Mouse (Mus musculus): ENCODE data around the gene A430089I19Rik. TPM values are rescaled to one million over a fixed set of nuclear protein-coding genes. Genes with fewer than 3 reads are reported as not detected.

Gene A430089I19Rik
- polyA plus RNA-seq (2021; fragmentation: Nextera tagmentation) = not detected in 2 replicates
- long read RNA-seq, experiment 1 = 0 reads
- long read RNA-seq, experiment 2 = 0 reads

DNA sequence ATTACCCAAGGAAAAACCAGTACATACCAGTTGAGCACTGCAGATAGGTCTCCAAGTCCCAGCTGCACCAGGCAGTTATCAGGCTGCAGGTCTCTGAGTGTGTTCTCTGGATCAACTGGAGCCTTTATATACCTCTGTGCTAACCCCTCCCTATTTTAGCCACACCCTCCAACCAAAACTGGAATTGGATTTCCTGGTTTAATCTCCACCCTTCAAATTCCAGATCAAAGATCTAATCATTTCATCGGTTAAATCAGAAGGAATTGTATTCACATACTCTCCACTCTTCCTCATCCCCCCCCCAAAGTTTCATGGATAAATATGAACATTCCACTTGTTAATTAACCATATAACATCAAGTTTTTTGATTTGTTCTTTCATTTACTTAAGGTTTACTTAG is at the start of gene A430089I19Rik:
Gene A430089I19Rik, minus strand, starts transcription at position 101 of the 400 bp plus-strand sequence.

DNA sequence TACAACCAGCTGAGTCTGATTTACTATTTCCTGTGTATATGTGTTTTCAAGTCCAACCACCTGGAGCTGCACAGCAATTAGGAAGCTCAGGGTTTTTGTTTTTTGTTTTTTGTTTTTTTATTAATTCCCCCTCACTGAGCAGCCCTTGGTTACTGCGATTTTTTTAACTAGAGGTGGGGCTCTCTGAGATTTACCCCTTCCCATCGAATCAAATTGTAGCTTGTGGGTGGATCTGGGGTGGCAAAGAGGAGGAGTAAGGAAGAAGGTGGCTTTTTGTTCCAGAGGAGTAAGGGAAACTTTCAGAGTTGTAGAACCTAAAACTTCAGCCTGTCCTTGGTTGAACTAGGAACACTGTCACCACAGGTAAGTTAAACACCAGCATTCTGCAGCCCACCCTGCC is 32.9 kb upstream of the A430089I19Rik start, which contains the start of gene AA792892:
Gene AA792892, plus strand, starts transcription at position 301 of the 400 bp plus-strand sequence.

DNA sequence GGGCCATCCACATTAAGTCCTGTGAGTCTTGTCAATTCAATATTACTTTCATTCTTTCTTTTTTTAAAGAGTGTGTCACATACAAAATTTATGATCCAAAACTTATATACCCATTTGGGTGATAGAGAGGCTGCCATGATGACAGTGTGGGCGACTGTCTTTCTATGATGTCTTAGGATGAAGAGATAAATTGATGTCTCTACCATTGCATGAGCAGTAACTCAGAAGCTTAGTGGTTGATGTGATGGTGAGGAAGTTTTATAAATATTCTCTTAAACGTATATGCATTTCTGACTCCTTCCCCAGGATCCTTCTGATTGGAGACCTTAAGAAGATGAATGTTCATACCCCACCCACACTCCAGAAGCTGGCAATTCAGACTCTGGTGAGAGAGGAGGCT is 7.5 kb upstream of the A430089I19Rik start, which contains the start of gene Gm6502:
Gene Gm6502, plus strand, starts transcription at position 301 of the 400 bp plus-strand sequence.

Other genes starting within 250 kb of the A430089I19Rik start
- gene BC061212, start 236.3 kb downstream of the A430089I19Rik start, polyA plus RNA-seq (2021; fragmentation: Nextera tagmentation) = not detected in 2 replicates
- not detected in 2 replicates for gene Gm6351, start 230.4 kb downstream of the A430089I19Rik start, polyA plus RNA-seq (2021; fragmentation: Nextera tagmentation)
- not detected in 2 replicates for gene Gm3106, start 88.8 kb downstream of the A430089I19Rik start, polyA plus RNA-seq (2021; fragmentation: Nextera tagmentation)
- gene Gm6502, start 7.6 kb upstream of the A430089I19Rik start, polyA plus RNA-seq (2021; fragmentation: Nextera tagmentation) = not detected in 2 replicates
- gene AA792892, start 33.0 kb upstream of the A430089I19Rik start, polyA plus RNA-seq (2021; fragmentation: Nextera tagmentation) = not detected in 2 replicates
- gene Gm7682, start 139.0 kb upstream of the A430089I19Rik start, polyA plus RNA-seq (2021; fragmentation: Nextera tagmentation) = not detected in 2 replicates
- not detected in 2 replicates for gene Gm3139, start 219.5 kb upstream of the A430089I19Rik start, polyA plus RNA-seq (2021; fragmentation: Nextera tagmentation)